Mouse (Mus musculus) effector memory CD4-positive, alpha-beta T cell, adult 5 months (primary cell): ENCODE measurements around the gene Eif2ak3. TPM values are rescaled to one million over a fixed set of nuclear protein-coding genes. Genes with fewer than 3 reads are reported as not detected.

ENCODE experiments used
- polyA plus RNA-seq: library from polyadenylated mRNA; unstranded; fragments of 100-300 nt; shearing (Covaris generic); gene quantifications from one replicate; pipeline ENCODE4 v1.2.1, GENCODE M21; 2017

Gene Eif2ak3
- polyA plus RNA-seq, result 22.2 TPM

GRCm38 (mm10) chr6:70844002-70844804 lies at the start of gene Eif2ak3:
TSS of gene Eif2ak3 (plus strand) at chr6:70844515.

GRCm38 (mm10) chr6:70918827-70919226 lies 74.5 kb downstream of the Eif2ak3 start, which contains the start of gene Tex37:
TSS of gene Tex37 (minus strand) at chr6:70918927.

Other genes with a start within 250 kb of the Eif2ak3 start
- 4.7 TPM for gene Rpia, start 52.3 kb upstream of the Eif2ak3 start, polyA plus RNA-seq
- gene Tex37, start 74.4 kb downstream of the Eif2ak3 start, polyA plus RNA-seq, result not detected
- not detected for gene Foxi3, start 112.0 kb downstream of the Eif2ak3 start, polyA plus RNA-seq